Mouse (Mus musculus) frontal cortex, postnatal 25 days (tissue): Measurements from ENCODE around the gene Psmb6.
A peak's percentile ranks its signal among the peaks of the same experiment; 100 is the strongest.
"Not testable (repeated sequence)": the region's sequence is repeated elsewhere in the genome, so short reads cannot be mapped to it uniquely, and the experiment has no call there.

ENCODE experiments used
- DNase-seq, 2 experiments: peaks; one replicate each; pipeline ENCODE4 v3.0.0; 2022; ENCODE audit warnings: low spot score in 2 of 2

Psmb6 gene

DNA sequence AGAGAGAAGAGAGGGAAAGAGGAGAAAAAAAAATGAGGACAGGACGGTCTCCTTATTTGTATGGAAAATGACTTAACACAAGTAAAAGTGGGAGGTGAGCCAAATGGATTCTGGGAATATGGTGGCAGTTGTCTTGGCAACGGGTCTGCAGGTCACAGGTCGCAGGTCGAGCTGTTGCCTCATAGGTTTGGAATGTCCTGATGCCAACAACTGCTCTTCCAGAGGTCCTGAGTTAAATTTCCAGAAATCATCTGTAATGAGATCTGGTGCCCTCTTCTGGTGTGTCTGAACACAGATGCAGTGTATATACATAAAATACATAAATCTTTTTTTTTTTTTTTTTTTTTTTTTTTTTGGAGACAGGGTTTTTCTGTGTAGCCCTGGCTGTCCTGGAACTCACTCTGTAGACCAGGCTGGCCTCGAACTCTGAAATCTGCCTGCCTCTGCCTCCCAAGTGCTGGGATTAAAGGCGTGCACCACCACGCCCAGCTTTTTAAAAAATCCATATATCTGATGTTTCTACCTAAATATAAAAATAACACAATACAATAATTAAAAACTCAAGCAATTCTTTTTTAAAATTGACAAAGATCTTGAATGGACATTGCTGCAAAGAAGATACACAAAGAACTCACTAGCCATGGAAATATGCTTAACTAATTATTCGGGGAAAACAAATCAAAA, 1.7 kb upstream of the Psmb6 start:
- not testable (repeated sequence) for DNase-seq

DNA sequence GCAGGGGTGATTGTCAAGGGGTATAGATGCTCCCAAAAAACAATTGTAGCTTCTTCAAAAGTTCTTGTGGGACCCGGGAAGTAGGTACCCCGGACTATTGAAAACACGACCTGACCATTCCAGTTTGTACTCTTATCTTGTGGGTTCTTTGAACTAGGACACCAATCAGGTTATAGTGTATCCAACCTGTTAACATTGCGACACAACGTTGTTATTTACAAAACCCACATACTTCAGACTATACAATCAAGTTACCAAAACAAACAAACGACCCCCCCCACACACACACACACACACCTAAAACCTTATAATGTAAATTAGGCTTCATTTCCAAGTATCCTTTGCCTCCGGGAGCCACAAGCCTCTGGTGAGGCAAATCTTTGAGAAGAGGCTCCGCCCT, 385 bp upstream of the Psmb6 start:
- DNase-seq = no peak

DNA sequence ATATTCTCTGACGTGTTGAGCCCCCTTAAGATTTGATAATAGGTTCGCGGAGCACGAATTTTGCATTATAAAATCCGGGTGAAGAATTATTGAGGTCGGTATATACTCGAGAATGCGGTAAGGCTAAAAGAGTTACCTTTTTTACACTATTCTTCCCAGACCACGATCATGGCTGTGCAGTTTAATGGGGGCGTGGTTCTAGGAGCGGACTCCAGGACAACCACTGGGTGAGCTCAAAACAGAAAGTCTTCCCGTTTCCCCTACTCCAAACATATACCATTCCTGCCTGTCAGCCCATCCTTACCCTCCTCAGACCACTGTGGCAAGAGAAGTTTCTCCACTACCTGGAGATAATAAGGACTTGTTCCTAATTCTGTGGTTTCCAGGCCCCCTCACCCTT, 559 bp downstream of the Psmb6 start:
- no peak for DNase-seq

DNA sequence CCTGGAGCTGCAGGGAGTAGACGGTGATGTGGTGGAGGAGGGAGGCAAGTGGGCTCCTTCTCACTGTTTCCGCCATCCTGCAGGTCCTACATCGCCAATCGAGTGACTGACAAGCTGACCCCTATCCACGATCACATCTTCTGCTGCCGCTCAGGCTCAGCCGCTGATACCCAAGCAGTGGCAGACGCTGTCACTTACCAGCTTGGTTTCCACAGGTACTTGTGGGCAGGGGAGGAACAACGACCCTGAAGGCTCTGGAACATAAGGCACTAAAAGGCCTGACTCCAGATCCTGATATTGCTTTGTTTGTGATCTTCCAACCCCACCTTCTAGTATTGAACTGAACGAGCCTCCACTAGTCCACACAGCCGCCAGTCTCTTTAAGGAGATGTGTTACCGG, 1.0 kb downstream of the Psmb6 start:
- DNase-seq = no peak

DNA sequence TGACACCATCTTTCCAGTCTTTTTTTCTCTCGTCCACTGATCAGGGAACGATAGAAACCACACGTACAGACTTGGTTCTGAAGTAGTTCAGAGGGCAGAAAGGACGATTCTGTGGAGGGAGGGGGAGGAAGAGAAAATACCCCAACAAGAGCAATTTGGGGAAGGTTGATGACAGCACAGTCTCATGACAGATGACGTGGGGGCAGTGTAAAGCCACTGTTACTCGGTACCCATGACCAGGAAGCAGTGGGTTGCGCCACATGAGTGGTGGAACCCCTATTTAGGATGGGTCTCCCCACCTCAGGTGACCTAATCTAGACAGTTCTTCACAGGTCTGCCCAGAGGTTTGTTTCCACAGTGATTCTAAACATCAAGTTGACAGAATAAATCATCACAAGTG, 3.4 kb downstream of the Psmb6 start:
- no peak for DNase-seq

DNA sequence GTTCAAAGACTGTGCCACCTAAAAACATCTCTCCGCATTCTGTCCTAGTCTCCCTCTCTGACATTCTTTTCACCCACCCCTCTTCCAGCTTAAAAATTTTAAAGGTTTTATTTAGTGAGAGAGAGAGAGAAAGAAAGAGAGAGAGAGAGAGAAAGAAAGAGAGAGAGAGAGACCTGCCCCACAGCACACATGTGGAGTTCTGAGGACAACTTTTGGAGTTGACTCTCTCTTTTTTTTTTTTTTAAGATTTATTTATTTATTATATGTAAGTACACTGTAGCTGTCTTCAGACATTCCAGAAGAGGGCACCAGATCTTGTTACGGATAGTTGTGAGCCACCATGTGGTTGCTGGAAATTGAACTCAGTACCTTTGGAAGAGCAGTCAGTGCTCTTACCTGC, 5.9 kb downstream of the Psmb6 start:
- DNase-seq = not testable (repeated sequence)

DNA sequence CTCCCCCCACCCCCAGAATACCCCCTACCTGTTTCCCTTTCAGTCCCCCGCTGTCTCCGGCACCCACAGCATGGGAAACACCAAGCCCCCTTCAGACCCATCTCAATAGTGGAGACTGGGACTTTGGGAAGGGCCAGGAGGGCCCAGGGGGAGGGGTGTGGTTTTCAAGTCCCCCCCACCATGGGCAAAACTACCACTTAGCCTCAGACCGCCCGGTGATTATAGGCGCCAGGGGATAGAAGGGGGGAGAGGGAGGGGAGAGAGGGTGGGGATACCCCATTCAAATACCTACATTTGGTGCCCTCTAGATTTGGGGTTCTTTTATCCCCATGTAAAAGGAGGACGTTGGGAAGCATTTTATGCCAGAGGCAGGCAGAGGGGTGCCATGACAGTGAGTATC, 7.7 kb downstream of the Psmb6 start, which contains the start of gene Gm40193:
Gene Gm40193 (minus strand): TSS at position 101 of the 400 bp plus-strand sequence.
- no peak for DNase-seq

DNA sequence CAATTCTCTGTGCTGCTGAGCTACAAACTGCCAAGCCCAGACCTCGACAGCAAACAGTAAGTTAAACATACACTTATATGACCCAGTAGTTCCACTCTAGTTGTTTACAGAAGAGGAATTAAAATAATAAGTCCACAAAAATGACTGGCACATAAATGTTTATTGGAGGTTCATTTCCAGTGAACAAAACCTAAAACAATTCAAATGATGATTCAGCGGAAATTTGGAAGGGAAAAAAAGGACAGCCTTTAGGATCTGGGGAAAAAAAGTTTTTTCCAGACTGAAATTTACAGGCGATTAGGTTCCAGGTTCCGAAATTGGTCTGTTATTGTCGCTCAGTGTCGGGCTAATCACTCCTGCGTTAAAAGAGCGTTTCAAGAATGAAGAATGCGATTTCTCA, 14.3 kb downstream of the Psmb6 start:
- no peak for DNase-seq

DNA sequence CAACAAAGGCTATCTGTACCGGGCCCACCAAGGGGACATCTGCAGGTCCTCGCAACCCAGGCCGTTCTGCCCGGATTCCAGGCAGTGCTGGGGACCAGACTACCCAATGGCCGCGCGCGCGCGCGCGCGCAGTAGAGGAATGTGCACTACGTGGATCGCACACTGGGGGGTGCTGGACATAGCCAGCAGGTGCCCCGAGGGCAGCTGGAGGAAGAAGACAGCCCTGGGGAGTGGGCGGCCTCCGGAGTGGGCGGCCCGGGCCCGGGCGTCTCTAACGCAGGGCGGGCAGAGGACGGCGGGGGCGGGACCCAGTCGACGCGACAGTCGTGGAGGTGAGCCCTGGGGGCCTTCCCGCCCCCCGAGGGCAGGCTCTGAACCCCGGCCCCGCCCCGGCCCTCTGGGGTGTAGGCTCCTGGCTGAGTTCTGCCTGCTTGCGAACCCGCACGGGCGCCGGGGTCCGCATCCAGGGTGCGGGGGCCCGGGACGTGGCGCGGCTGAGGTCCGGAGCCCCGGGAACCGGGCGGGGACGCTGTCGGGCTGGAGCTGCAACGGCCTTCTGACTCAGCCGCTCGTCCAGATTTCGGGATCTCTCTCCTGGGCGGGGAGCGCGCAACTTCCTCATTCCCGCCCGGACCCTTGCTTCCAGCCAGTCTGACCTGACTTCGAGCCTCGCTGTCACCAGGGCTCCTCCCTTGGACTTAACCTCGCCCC, 14.9 kb downstream of the Psmb6 start, which contains the start of gene Pld2:
Gene Pld2 (plus strand): TSS at position 188 of the 711 bp plus-strand sequence.
- DNase-seq = peak; percentile 52 to 65

DNA sequence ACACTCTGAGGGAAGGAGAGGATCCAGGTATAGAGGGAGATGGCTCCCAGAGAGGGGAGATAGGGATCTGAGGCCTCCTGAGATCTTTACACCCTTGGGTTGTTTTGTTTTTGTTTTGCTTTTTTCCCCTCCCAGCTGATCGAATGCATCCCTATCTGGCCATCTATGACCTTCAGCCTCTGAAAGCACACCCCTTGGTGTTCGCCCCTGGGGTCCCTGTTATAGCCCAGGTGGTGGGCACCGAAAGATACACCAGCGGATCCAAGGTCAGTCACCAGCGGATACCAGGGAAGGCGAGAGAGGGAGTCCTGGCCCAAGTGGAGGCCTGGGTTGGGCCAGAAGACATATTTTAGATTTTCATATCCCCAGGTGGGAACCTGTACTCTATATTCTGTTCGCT, 15.8 kb downstream of the Psmb6 start:
- DNase-seq = no peak

DNA sequence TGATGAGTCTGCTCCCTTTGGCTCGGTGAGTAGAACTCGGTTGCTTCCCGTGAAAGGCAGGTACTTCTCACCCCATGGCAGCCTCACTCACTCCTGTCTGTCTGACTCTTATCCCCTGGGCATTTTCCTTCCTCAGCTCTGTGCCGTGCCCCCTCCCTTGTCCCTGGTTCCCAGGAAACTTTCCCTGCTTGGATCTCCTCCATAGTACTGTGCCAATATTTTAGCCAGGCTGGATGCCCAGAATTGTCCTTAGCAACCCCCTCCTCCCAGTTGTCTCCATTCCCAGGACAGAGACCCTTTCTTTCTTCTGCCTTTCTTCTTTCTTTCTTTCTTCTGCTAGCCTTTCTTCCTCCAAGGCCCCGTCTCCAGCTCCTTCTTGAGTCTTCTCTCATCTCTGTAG, 16.2 kb downstream of the Psmb6 start:
- no peak for DNase-seq

DNA sequence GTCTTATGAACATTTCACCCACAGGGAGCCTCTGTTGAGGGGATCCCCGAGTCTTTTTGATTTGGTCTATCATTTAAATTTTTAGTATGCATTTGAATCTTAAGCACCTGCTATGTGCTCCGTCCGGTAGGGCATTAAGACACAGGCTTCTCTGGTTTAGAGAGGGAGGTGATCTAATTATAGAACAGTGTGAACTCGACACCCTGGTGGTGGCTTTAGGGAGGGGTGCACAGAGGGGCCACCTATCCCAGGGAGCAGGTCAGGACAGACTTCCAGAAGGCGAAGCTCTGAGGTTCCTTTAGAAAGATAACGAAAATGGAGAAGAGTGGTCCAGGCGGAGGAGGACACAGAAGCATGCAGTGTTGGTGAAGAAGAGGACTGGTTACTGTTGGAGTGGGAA, 19.3 kb downstream of the Psmb6 start:
- no peak for DNase-seq

DNA sequence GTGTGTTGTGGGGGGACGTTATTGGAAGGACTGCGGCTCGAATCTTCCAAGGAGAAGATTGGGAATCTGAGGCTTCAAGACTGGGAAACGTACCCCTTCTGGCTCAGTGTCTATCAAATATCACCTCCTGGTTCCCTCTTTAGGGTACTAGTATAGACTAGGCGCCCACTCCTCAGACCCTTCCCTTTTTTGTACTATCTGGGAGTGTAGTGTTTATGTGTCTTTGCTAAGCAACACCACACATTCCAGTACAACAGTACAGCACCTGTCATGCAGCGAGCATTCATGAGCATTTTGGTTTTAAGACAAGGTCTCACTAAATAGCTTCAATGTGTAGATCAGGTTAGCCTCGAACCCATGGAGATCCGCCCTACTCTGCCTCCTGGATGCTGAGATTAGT, 26.4 kb downstream of the Psmb6 start:
- no peak for DNase-seq

DNA sequence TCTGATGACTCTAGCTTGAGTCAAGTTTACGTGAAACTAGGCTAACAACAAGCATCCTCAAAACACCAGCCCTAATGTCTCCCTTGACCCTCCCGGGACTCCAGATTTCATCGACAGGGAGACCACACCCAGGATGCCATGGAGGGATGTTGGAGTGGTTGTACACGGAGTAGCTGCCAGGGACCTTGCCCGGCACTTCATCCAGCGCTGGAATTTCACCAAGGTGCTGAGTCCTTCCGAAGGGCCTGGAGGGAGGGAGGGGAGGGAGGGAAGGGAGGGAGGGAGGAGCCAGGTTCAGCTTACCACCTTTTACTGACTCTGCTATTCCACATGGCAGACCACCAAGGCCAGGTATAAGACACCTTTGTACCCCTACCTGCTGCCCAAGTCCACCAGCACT, 28.8 kb downstream of the Psmb6 start:
- no peak for DNase-seq

DNA sequence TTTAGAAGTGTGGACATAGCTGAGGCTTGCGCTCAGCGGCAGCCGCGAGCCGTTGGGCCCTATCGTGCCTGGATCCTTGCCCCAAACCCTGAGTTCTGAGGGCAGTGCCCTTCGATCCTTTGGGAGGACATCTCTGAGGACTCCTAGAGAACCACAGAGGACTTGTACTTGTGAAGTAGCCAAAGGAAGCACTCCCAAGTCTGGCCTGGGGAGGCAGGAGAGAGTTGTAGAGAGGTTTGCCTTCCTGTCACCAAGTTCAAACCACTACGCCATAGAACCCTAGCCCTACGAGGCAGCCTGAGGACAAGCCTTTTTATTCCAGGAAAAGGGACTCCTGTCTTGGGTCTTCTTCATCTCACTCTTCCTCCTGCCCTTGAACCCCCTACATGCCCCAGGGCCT, 32.4 kb downstream of the Psmb6 start:
- no peak for DNase-seq

DNA sequence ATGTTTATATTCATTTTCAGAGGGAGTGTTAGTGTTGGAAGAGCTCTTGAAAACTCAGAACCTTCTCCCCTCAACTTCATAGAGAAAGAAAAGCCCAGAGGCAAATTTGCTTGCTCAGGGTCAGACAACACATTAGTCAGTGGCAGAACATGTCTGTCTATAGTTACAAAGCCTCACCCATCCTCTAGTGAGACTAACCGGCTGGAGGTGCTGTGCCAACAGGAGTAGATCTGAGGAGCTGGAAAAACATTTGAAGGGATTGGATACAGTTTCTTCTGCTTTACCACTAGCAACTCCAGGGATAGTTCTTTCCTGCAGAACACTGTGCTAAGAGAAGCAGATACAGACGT, 36.7 kb downstream of the Psmb6 start:
- no peak for DNase-seq

DNA sequence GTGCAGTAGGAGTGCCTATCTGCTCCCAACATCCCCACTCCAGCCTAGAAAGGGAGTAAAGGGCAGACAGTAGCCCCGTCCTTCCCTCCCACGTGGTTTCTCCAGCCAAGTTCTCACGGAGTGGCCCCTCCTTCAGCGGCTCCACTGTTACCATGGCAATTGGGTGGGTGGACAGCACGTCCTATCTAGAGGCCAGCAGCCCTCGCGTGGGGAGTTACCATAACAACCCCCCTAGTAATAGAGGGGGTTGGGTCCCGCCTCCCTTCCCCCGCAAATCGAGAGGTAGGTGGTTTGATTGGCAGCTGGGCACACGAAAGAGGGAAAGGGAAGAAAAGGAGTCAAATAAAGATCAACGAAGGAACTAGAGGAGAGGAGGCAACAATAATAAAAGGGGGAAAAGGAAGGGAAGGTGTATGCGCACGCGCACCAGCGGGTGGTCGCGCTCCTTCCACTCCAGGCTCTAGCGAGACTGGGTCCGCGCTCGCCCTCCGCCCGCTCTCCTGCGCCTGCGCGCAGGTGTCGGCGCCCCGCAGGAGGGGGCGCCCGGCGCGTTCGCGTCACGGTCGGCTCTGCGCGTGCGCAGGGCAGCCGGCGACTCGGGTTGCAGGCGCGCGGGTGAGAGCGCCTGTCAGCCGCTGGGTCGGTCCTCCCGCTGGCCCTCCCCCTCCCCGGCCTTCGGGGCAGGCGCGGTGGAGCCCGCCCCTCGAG, 37.3 kb downstream of the Psmb6 start, which contains the start of gene Mink1:
Gene Mink1 (plus strand): TSS at position 595 of the 708 bp plus-strand sequence.
- peak; percentile 63 to 80 for DNase-seq

DNA sequence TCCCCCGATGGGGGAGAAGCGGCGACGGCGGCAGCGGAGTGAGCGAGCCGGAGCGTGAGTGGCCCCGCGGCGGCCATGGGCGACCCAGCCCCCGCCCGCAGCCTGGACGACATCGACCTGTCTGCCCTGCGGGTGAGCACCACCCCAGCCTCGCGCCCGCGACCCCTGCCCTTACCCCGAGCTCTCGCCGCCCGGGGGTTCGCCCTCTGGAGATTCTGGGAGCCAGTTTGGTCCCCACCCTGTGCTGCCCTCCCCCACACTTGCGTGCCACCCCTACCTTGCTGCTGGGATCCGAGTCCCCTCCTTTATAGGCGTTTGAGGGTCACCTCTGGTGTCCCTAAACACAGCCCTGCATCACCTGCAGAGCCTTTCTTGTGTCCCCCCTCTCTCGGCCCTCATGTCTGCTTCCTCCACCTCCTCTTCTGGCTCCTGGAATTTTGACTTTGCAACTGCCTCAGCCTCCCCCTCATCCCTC, 37.9 kb downstream of the Psmb6 start:
- DNase-seq = no peak

DNA sequence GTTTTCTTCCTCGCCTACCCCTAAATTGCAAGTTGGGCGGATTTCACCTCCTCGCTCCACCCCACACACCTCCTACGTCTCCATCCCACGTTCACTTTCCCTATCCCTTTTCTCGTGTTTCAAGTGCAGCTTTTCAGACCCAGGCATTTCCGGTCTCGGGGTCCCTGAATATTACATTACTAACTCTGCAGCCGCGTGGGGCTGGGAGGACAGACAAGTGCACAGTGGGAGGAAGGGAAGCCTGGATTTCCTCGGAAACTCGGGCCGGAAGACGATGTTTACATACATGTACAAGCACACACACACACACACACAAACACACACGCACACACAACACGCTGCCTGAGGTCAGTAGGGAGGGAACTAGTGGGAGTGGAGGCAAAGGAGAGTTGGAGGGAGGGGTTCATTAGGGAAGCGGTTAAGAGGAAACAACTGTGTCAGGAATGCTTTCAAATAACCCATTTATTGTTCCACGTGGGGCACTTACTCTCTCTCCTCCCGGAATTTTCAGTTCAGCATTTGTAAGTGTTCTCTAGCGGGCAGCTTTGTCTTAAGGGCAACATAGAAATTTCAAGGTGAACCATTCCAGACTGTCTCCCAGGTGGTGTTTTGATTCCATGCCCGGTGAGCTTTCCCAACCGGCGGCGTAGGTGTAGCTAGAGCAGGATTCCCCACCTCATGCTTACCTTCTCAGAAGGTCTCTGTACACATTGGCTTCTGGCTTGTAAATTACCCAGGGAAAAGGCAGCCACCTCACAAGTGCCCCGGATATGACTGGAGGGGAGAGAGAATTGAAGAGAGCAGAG, 38.5 kb downstream of the Psmb6 start:
- DNase-seq = no peak

DNA sequence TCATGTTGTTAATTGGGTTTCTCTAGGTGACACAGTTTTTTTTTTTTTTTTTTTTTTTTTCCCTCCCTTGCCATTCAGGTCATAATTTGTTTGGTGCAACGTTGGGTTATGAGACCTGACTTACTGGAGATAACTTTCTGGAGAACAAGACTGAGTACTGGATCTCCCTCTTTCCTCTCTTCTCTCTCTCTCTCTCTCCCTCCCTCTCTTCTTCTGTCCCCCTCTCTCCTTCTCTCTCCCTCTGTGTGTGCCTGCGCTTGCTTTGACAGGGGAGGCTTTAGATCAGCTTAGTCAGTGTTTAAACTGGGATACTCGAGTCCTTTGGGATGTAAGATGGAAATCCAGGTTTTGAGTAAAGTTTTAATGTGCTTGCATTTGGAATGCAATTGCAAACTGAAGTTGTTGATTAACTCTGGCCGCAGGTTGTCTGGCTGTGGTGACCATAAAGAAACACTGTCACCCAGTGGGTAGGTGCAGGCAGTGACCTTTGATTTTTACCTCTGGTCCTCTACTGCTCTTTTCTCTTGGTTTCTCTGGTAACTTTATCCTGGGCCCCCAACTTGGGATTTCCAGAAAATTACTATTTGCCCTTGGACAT, 39.2 kb downstream of the Psmb6 start:
- no peak for DNase-seq

DNA sequence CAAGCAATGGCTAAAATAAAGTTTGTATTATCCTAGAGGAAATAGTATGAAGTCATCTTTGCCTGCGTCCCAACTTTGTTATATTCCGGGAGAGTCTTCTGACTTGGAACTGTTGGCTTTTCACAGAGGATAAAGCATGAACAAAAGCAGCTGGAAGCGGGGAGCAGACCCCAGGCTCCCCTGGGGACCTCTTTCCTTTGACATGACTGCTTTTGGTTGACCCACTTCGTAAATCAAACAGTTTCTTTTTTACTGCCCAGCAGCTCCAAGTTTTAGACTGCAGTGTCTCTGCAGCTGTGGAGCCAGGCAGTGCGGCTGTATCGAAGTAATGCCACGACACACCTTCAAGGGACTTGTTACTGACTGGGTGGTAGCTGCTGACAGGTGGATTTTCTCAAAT, 41.4 kb downstream of the Psmb6 start:
- no peak for DNase-seq
